32 mouse cellular contexts compared by ENCODE assay signal in genomic region chr10:91367488-91367887, GRCm38 (mm10).
"Had no signal": no experiment of that assay in that cellular context is flagged by ENCODE, and none has a peak within 500 bp of the region (broad histone marks: within the 10 kb centered on the region; RNA-seq: fewer than 3 reads in every experiment).

No protein-coding gene starts in this region.

- H3K4me3 ChIP-seq: limb, embryonic 10.5 days; limb, embryonic 12.5 days; limb, embryonic 13.5 days; limb, embryonic 15.5 days; liver, embryonic 12.5 days; liver, embryonic 13.5 days; liver, embryonic 15.5 days; lung, embryonic 15.5 days; megakaryocyte, embryonic 14.5 days; midbrain, embryonic 10.5 days; midbrain, embryonic 12.5 days; midbrain, embryonic 13.5 days; midbrain, embryonic 15.5 days; myocyte; neural tube, embryonic 12.5 days had no signal

- H3K9ac ChIP-seq: limb, embryonic 12.5 days; limb, embryonic 13.5 days; limb, embryonic 15.5 days; liver, embryonic 12.5 days; liver, embryonic 13.5 days; liver, embryonic 14.5 days; liver, embryonic 15.5 days; liver, postnatal 0 days; lung, embryonic 14.5 days; lung, embryonic 15.5 days; midbrain, embryonic 12.5 days; midbrain, embryonic 13.5 days; midbrain, embryonic 15.5 days; neural tube, embryonic 12.5 days had no signal

- H3K4me1 ChIP-seq: limb, embryonic 10.5 days; limb, embryonic 12.5 days; limb, embryonic 13.5 days; limb, embryonic 15.5 days; liver, embryonic 12.5 days; liver, embryonic 13.5 days; liver, embryonic 15.5 days; lung, embryonic 15.5 days; megakaryocyte, embryonic 14.5 days; midbrain, embryonic 10.5 days; midbrain, embryonic 12.5 days; midbrain, embryonic 13.5 days; midbrain, embryonic 15.5 days; neural tube, embryonic 12.5 days had no signal

- H3K9me3 ChIP-seq: limb, embryonic 10.5 days; limb, embryonic 12.5 days; limb, embryonic 13.5 days; limb, embryonic 15.5 days; liver, embryonic 12.5 days; liver, embryonic 13.5 days; liver, embryonic 15.5 days; lung, embryonic 15.5 days; megakaryocyte, embryonic 14.5 days; midbrain, embryonic 10.5 days; midbrain, embryonic 12.5 days; midbrain, embryonic 13.5 days; midbrain, embryonic 15.5 days; neural tube, embryonic 12.5 days had no signal

- DNase-seq: left cerebral cortex, postnatal 4 days; liver; liver, embryonic 13.5 days; liver, postnatal 0 days; lung, adult 18-20 months; lung, adult 2 months; lung, embryonic 14.5 days; lung, postnatal 10 days; lung, postnatal 14 days; lung, postnatal 36 days; lung, postnatal 4 days; midbrain, embryonic 14.5 days had no signal

- H3K36me3 ChIP-seq: limb, embryonic 10.5 days; limb, embryonic 12.5 days; limb, embryonic 13.5 days; limb, embryonic 15.5 days; liver, embryonic 12.5 days; liver, embryonic 13.5 days; liver, embryonic 15.5 days; lung, embryonic 15.5 days; midbrain, embryonic 10.5 days; midbrain, embryonic 12.5 days; midbrain, embryonic 13.5 days; midbrain, embryonic 15.5 days; neural tube, embryonic 12.5 days had no signal

- H3K27ac ChIP-seq: limb, embryonic 10.5 days; limb, embryonic 12.5 days; limb, embryonic 13.5 days; limb, embryonic 15.5 days; liver, embryonic 12.5 days; liver, embryonic 13.5 days; liver, embryonic 14.5 days; liver, embryonic 15.5 days; lung, embryonic 15.5 days; macrophage; midbrain, embryonic 10.5 days; midbrain, embryonic 12.5 days; midbrain, embryonic 13.5 days; midbrain, embryonic 15.5 days; neural tube, embryonic 12.5 days had no signal

- H3K27me3 ChIP-seq: limb, embryonic 12.5 days; limb, embryonic 13.5 days; limb, embryonic 15.5 days; liver, embryonic 12.5 days; liver, embryonic 13.5 days; liver, embryonic 15.5 days; lung, embryonic 15.5 days; megakaryocyte, embryonic 14.5 days; midbrain, embryonic 15.5 days; neural tube, embryonic 12.5 days had no signal

- H3K4me2 ChIP-seq: limb, embryonic 12.5 days; limb, embryonic 13.5 days; limb, embryonic 15.5 days; liver, embryonic 11.5 days; liver, embryonic 12.5 days; liver, embryonic 13.5 days; liver, embryonic 15.5 days; lung, embryonic 14.5 days; lung, embryonic 15.5 days; midbrain, embryonic 11.5 days; midbrain, embryonic 12.5 days; midbrain, embryonic 13.5 days; midbrain, embryonic 15.5 days; neural tube, embryonic 12.5 days had no signal

- ATAC-seq: liver, embryonic 12.5 days; liver, postnatal 0 days; lung, postnatal 0 days; midbrain, embryonic 13.5 days; midbrain, embryonic 15.5 days; midbrain, embryonic 16.5 days had no signal
